Mouse (Mus musculus) thymus, postnatal 36 days (tissue): Measurements from ENCODE around the gene St6galnac3.
A peak's percentile ranks its signal among the peaks of the same experiment; 100 is the strongest.

Experiments used
- DNase-seq, 2 experiments: peaks; one replicate each; pipeline ENCODE4 v3.0.0; 2022; ENCODE audit warnings: mixed read lengths in 2 of 2

St6galnac3 gene

GRCm38 (mm10) chr3:153510048-153510630 lies 214.8 kb downstream of the St6galnac3 start:
- DNase-seq = no peak

- DNase-seq = no peak
Observed at GRCm38 (mm10) chr3:153509643-153510042, 215.3 kb downstream of the St6galnac3 start.

- no peak for DNase-seq
Observed at GRCm38 (mm10) chr3:153509029-153509428, 215.9 kb downstream of the St6galnac3 start.

GRCm38 (mm10) chr3:153508592-153508991 lies 216.4 kb downstream of the St6galnac3 start:
- DNase-seq = no peak

GRCm38 (mm10) chr3:153507599-153507998 lies 217.4 kb downstream of the St6galnac3 start:
- no peak for DNase-seq

- no peak for DNase-seq
Observed at GRCm38 (mm10) chr3:153502488-153502887, 222.5 kb downstream of the St6galnac3 start.

GRCm38 (mm10) chr3:153501333-153501877 lies 223.6 kb downstream of the St6galnac3 start:
- DNase-seq = peak; percentile 38 to 52

GRCm38 (mm10) chr3:153492986-153493385 lies 232.0 kb downstream of the St6galnac3 start:
- no peak for DNase-seq

GRCm38 (mm10) chr3:153489718-153490117 lies 235.3 kb downstream of the St6galnac3 start:
- DNase-seq = no peak

- no peak for DNase-seq
Observed at GRCm38 (mm10) chr3:153488931-153489330, 236.0 kb downstream of the St6galnac3 start.

- no peak for DNase-seq
Observed at GRCm38 (mm10) chr3:153485176-153485575, 239.8 kb downstream of the St6galnac3 start.

GRCm38 (mm10) chr3:153484701-153485100 lies 240.3 kb downstream of the St6galnac3 start:
- DNase-seq = no peak

- no peak for DNase-seq
Observed at GRCm38 (mm10) chr3:153483691-153484090, 241.3 kb downstream of the St6galnac3 start.

- DNase-seq = no peak
Observed at GRCm38 (mm10) chr3:153482098-153482497, 242.9 kb downstream of the St6galnac3 start.

- no peak for DNase-seq
Observed at GRCm38 (mm10) chr3:153481012-153481411, 244.0 kb downstream of the St6galnac3 start.

- no peak for DNase-seq
Observed at GRCm38 (mm10) chr3:153480636-153481006, 244.4 kb downstream of the St6galnac3 start.

GRCm38 (mm10) chr3:153480005-153480635 lies 244.9 kb downstream of the St6galnac3 start:
- DNase-seq = no peak

- no peak for DNase-seq
Observed at GRCm38 (mm10) chr3:153475919-153476318, 249.1 kb downstream of the St6galnac3 start.

GRCm38 (mm10) chr3:153475461-153475860 lies 249.5 kb downstream of the St6galnac3 start:
- DNase-seq = no peak

GRCm38 (mm10) chr3:153472583-153473471 lies 252.1 kb downstream of the St6galnac3 start:
- no peak for DNase-seq

- no peak for DNase-seq
Observed at GRCm38 (mm10) chr3:153463849-153464248, 261.1 kb downstream of the St6galnac3 start.

GRCm38 (mm10) chr3:153460173-153460572 lies 264.8 kb downstream of the St6galnac3 start:
- DNase-seq = no peak

- DNase-seq = no peak
Observed at GRCm38 (mm10) chr3:153458593-153458992, 266.4 kb downstream of the St6galnac3 start.
